Mouse (Mus musculus) T-helper 2 cell (primary cell): ENCODE measurements around the gene Pbx1.

Experiments
- in situ Hi-C: fragments of 300-600 bp; cut with MboI, MseI; formaldehyde crosslinking; loops from one replicate; pipeline ENCODE4 v1.15.1; 2025; ENCODE audit warnings: high pct_unique_total_duplicates

The Pbx1 gene

DNA sequence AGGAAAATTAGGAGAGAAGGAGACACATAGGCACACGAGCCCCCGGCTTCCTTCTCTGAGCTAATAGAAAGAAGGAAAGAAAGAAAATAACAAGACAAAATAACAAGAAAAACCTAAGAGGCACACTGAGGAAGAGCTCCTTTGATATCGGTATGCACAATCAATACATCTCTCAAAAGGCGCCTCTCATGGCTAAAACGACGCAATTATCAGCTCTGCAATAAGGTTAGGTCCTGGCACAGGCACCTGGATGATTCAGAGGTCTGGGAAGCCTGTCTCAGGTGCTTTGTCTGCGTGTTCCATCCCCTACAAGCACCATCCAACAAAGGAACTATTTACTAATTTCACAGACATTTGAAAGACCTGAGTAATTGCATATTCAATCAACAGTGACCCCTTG lies 5.8 kb downstream of the Pbx1 start:
- in situ Hi-C loops, result no loop called here

DNA sequence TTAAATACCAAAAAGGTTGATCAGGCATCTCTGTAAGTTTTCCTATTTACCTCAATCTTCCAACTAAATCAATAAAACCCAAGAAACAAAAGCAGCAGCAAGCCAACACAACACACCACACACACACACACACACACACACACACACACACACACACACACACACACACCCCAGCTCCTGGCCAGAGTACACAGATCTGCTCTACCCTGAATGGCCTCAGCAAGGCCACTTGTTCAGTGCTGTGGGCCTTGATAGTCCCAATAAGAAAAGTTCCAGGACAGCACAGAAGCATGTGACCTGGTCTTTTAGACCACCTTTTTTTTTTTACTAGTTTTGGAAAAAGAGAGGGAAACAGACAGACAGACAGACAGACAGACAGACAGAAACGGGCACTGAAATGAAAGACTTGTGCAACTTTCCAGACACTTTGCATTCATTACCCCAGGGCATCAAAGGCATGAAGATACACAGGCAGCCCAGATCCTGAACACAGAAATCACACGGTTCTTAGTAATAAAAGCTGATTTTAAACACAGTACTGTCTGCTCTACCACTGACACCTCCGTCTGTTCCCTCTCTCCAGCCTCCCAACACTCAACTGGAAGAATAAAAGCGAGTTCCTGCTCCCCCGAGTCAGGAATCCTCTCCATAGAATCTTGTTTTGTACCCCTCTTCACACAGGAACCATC lies 6.9 kb downstream of the Pbx1 start:
- in situ Hi-C loops, result no loop called here

DNA sequence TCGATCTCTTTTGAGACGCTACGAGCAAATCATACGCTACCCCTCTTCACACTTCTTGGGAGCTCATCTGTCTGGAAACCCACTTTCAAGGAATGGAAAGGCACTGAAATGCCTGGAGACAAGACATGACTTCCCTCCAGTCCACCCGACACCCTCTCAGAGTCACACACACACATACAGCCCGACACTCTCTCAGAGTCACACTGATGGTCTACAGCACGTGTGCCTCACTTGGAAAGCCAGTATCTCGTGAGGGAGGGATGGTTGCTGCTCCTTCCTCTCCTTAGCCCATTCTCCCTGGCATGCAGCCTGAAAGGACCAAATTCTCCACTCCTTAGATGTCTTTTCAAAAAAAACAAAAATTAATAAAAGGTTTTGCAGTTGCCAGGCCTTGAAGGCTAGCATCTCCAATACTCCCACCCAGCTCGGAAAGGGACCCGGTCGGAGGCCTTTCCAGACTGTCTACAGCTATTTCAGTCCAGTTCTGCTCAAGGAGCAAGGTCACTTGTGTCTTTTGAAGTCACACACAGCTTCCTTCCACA lies 8.6 kb downstream of the Pbx1 start:
- in situ Hi-C loops, result no loop called here

DNA sequence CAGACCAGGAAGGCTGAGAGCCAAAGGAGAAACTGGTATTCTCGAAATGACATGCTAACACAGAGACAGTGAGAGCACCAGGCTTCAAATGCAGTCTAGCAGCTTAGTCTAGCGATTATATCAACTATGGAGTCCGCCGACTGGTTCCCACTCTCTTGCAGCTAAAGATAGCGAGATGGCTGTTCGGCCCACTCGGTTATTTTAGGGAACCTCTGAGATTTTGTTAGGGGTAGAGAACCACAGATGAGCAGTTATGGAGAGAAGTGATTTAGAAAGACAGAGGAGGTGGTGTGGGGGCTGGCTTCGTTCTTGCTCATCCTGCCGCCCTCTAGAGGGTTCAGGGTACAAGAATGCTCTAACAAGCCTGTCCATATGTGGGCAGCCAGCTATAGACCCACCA lies 13.2 kb downstream of the Pbx1 start:
- in situ Hi-C loops, result no loop called here

DNA sequence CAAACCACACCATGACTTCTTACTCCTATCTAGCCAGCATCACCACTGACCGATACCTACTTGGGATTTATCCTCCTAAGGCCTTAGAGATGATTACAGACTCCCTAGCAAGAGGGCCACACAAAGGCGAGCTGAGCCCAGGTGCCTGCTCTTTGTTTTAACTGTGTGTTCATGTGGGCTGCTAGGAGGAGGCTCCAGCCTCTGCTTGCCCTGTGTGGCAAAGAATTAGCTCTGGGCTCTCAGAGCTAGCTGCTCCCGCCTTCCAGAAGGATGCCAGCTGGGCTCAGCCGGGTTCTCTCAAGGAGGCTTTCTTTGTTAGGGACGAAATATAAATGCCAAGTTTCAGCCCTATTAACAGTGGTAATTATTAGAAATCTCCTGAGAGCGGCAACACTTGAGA lies 14.4 kb downstream of the Pbx1 start:
- in situ Hi-C loops, result no loop called here

DNA sequence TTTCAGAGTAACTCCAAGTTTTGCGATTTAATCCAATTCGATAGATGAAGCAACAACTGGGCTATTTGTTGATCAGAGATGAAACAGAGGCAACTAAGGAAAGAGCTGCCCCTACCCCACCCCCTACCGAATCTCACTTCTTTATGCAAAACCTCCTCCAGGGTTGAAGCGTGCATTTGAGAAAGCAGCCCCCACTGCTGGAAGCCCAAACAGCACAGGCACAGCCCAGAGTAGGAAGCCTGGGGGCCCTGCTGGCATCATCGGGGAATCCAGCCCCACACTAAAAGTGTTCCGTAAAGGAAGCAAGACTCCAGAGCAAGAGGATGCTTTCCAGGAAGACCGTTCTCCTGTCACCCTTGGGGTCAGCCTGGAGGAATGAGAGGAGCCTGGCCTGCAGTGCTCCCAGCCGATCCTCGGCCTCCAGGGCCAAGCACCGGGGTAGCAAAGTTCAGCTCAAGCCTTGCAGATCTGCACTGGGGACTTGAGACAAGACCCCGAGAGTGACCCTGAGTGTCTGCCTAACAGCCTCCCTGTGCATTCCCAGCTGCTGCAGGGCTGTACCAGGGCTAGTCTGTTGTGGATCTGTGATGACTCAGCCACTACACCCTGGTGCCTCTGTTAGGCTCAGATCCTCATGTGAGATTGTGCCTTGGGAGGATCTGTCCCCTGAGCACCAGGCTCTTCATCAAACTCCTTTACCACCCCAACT lies 15.2 kb downstream of the Pbx1 start:
- in situ Hi-C loops, result no loop called here

DNA sequence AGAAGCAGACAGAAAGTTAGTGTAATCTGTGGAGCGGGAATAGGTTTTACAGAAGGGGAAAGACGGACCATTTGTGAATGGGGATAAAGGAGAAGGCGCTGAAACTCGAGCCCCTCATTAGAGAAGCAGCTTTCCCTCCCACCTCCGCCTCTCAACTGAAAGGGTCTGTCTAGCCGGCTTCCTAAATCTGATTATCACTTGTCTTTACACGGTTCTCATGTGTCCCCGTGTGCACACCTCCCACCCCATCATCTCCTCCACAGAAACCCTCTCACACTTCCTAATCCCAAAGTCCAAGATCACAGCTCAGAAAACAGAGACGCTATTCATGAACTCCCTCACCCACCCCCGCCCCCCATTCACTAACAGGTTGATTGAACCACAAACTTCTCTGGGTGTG lies 21.5 kb downstream of the Pbx1 start:
- in situ Hi-C loops, result no loop called here

DNA sequence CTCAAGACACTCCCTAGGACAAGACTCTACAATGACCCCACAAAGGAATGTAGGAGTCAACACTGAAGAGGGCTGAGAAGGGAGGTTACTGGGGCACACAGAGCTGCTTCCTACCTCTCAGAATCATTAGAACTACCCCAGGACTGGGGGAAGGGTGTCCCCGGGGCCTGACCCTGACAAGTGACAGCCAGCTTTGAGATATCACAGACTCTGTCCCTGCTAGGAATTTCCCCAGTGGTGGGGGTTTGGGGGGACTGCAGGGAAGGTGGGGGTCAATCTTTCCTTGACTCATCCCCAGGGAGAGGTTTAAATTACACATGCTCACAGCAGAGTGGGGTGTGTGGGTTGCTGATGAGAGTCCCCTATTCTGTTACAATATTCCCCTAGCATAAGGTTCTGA lies 22.0 kb downstream of the Pbx1 start:
- in situ Hi-C loops, result no loop called here

DNA sequence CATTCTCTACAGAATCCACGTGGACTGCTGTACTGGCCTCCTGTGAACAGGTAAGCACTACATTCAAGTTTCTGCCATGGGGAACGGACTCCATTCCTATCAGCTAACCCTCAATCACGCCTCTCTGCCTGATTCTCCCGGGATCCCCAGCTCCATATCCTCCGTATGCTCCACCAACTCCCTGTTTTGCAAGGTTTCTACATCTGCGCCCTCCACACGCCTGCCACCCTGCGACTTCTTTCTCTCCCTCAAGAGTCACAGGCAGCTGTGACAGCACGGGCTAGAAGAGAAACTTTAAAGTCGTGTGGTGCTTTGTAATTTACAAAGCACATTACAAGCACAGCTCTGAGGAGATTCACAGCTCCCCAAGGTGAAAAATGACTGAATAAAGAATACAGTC lies 23.3 kb downstream of the Pbx1 start:
- in situ Hi-C loops, result no loop called here

DNA sequence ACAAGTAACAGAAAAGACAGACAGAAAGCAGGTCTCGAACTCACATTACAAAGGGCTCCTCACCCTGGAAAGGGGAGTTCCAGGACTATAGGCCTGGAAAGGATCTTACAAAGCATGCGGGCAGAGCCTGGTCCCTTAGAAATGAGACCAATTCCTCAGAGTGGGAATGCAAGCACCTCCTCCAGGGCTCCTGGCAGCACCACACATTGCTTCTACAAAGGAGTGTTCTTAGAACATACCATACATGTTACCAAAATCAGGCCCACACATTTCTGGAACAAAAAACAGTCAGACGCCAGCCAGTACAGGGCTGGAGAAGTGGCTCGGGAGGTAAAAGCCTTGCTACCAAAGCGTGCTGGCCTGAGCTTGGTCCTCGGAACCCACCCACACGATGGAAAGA lies 24.1 kb downstream of the Pbx1 start:
- in situ Hi-C loops, result no loop called here

DNA sequence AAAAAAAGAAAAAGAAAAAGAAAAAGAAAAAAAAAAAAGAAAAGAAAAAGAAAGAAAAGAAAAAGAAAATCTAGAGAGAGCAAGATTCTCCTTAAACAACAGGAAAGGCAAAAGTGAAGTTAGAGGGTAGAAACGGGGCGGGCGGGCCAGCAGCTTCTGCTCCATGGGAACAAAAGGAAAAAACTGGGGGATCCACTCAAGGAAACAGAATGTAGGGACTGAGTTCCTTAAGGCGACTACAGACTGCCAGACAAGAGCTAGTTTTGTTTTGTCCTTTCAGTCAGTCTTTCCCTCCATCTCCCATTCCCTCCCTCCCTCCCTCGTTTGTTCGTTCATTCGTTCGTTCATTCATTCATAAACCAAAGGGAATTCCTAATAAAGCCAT lies 25.8 kb downstream of the Pbx1 start:
- in situ Hi-C loops, result no loop called here

DNA sequence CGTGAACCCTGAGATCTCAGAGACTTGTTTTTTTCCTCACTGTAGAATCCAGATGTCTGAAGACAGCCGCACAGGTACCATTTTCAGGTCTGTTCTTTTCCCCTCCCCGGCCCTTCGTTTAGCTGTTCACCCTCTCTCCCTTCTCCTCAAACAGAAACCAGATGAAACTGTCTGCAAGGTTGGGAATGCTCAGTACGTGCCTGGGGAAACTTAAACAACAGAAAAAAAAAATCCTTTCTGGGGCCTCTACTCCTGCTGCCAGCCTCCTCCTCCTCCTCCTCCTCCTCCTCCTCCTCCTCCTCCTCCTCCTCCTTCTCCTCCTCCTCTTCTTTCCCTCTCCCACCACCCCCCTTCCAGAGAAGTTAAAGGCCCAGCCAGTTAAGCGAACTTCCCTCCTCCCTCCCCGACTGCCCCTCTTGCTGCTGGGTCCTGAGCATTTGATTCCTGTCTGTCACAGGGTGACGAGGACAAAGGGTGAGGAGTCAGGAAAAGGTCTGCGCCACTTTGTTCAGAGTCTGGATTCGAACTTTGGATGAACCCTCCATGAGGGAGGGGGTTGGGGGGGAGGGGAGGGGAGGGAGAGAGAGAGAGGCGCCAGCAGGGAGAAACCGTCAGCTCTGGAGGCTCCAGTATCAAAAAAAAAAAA lies 26.3 kb downstream of the Pbx1 start:
- in situ Hi-C loops, result no loop called here

DNA sequence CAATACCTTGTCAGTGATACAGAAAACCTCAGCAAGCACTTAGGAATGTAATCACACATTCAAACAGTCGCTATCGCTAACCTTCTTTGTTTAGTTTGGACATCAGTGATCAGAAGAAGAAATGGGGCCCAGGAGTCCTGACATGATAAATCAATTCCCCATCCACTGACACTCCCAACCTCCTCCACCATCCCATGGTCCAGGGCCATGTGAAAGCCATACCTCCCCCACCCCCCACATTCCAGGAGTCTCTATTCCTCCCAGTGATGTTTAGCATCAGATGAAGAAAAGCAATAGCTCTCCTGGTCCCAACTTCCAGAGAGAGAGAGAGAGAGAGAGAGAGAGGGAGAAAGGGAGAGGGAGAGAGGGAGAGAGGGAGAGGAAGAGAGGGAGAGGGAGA lies 28.5 kb downstream of the Pbx1 start:
- in situ Hi-C loops, result no loop called here

DNA sequence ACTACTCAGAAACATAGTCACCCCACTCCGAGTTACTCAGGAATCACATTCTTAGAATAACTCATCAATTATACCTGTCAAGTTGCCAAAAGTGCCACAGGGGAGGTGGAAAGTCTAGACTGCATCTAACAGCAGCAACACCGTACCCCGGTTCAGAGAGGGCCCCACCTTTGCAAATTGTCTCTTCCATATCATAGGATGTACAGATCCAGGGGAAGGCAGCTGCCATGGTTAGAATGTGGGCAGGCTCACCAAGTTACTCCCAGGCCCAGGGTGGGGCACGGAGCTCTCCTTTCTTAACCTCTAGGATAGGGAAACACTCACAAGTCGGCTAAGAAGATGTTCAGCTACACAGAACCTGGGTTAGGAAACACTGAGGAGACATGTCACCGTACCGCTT lies 29.4 kb downstream of the Pbx1 start:
- in situ Hi-C loops, result no loop called here

DNA sequence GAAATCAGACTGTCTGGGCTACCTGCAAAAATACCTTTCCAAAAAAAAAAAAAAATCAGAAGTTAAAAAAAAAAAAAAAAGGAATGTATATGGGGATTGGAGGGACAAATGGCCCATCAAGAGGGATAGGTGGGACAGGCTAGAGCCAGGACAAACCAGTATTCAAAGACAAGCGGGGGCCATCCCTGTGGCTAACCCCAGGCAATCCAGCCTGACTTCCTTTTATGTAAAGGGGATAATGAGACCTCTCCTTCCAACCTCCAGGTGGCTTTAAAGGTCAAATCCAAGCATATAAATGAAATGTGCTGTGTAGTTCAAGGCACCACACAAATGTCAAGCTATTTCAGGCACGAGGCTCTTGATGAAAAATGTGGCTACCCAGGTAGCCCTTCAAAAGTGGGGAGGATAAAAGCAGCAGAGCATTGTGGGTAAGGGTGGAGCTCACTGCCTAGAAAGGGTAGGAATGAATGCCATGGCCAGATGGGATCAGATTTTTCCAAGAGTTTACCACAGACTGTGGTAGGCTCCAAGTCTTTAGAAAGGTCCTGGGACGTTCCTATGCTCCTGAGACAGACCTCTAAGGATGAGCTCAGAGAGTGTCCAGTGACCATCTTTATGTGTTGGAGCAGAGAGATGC lies 36.4 kb downstream of the Pbx1 start:
- in situ Hi-C loops, result no loop called here

DNA sequence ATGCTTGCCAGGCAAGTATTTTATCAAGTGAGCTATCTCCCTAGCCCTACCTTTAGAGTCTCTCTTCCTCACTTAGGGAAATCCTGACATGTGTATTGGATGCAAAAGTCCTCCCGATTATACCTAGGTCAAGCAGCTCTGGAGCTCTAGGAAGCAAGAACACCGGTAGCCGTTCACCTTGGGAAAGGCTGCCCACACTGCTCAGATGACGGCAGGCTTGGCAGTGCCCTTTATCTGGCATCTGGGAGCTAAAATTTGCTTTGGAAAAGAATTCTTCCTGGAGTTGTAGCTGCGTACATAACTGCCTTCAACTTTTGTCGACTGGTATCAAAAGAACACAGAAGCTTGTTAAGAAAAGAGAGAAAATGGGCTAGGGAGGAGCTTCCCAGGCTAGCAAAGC lies 37.5 kb downstream of the Pbx1 start:
- in situ Hi-C loops, result no loop called here

DNA sequence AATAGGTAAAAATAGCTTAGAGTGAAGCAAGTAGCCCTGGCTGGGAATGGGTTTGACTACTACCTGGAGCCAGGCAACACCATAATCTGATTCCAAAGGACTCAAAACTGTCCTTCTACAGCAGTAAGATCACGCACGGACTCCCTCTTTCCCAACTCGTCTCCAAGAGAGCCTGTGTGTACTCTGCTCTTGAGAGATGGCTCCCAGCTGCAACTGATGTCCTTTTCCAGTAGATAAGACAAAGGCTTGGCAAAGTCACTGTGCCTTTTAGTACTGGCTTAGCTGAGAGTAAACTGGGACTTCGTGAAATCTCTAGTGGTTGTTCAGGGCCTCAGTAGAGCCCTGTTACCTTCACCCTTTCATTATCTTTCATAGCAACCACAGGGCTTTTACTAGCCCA lies 38.6 kb downstream of the Pbx1 start:
- in situ Hi-C loops, result no loop called here

DNA sequence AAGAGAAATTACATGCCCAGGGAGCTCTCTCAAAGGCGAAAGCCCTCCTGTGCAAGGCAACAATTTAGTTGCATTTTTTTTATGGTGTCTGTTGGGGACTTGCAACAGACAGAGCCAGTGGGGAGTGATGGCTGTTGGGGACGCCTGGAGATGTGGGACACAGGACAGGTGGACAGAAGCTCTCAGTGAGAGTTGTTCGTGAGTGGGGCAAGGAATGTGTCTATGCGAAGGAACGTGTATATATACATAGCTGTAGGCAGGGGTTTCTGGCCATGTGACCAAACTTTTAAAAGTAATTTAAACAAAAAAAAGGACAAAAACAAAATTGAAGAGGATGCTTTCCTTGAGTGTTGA lies 39.6 kb downstream of the Pbx1 start:
- in situ Hi-C loops, result no loop called here

DNA sequence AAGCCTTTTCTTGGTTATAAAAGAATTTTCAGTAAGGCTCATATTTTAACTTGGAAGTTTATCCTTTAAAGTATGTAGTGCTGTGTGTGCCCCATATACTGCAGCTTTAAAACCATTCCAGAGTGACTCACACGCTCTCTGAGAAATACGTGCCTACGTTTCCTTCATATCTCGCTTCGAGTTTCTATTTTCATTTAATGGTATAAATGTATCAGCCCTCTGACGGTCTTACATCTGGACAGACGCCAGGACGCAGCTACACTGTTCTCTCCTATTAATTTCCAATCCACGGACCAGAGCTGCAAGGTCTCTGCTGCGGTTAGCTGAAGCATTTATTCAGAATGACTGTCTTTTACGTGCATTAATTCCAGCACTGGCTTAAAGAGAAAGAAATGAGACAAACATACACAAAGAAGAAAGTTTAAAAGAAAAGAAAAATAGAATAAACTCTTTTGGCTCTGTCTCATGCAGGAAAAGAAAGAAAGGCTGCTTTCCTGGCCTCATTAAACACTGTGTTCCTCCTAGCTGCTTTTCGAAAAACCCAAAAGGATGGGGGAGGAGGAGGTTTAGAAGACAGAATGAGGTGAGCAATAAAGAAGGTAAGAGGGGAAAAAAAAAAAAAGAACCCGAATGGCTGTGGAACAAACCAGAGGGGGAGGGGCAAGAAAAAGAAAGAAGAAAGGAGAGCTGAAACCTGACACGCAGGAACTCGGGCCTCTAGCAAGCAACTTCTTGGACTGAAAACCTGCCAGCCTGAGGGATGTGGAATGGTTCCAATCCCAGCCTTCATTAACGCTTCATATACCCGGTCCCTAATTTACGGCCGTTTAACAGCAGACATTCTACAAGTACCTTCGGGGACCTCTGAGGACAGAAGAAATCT lies 40.2 kb downstream of the Pbx1 start:
- in situ Hi-C loops, result no loop called here

DNA sequence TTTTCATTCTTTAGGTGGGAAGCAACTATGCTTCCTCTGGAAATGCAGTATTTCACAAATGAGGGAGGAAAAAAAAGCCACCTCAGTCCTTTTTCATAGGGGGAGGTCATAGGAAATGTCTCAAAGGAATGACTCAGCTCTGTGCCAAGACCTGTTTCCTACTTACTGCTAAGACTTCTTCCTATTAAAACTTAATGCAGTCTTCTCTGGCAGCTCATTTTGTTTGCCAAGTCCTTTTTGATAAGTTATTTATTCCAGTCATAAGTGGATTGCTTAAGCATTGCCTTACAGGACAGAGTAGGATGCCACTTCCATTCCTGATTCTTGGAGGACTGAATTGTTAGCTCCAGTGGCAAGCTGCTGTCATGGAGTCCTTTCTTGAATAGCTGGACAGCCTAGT lies 41.3 kb downstream of the Pbx1 start:
- in situ Hi-C loops, result no loop called here

DNA sequence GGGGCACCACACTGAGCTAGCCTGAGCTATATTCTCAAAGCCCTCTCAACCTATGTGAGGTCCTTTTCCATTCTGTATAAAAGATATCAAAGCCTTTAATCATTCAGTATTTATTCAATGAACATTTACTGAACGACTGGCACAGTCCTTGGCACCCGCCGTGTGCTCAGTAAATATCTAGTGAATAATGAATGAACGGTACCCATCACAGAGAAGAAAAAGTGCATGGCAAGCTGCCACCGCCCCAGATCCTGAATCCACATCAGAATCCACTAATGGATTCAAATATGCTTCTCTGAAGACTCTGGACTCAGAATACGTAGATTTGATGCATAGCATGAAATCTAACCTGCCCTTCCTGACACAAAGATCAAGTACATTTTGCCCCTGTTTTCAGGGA lies 45.9 kb downstream of the Pbx1 start:
- in situ Hi-C loops, result no loop called here

DNA sequence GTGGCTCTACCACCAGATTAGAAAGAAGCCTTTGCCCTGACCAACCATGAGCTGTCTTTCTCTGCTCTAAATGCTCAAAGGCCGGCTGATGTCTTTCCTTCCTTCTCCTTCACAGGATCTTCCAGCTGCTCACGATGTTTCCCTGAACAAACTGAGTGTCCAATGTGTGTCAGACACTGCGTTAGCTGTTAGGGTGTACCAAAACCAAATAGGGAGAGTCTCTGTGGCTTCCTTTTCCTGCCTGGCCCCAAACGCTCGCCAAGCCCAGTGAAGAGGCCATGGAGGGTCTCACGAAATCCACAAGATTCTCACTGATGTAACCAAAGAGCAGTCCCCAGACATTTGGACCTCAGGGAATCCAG lies 47.5 kb downstream of the Pbx1 start:
- in situ Hi-C loops, result no loop called here
